Mouse (Mus musculus) stomach, embryonic 14.5 days (tissue): ENCODE measurements around the gene Pdgfd. TPM values are rescaled to one million over a fixed set of nuclear protein-coding genes. Genes with fewer than 3 reads are reported as not detected.

ENCODE experiments used
- ATAC-seq: fragments of 200-750 bp; cut with Nextera tagmentation; 2 replicates; pipeline ENCODE4 v1.8.0; 2017; ENCODE audit warnings: low read depth, moderate TSS enrichment; ENCODE audit not compliant: insufficient number of reproducible peaks, insufficient read depth, low FRiP score
- H3K27ac ChIP-seq: fragments of 300-500 bp; sonication (generic); 2 replicates; pipeline ENCODE4 v1.5.1; 2014; ENCODE audit warnings: mild to moderate bottlenecking, low read length, moderate library complexity, mixed read lengths
- H3K27me3 ChIP-seq: fragments of 300-500 bp; sonication (generic); 2 replicates; pipeline ENCODE4 v1.6.1; 2014; ENCODE audit warnings: low read length, control low read depth, mixed read lengths; ENCODE audit not compliant: control insufficient read depth, insufficient read depth
- H3K36me3 ChIP-seq: fragments of 300-500 bp; sonication (generic); 2 replicates; pipeline ENCODE4 v1.6.1; 2014; ENCODE audit warnings: mild to moderate bottlenecking, control low read depth, low read length, moderate library complexity, mixed read lengths; ENCODE audit not compliant: control insufficient read depth, insufficient read depth
- H3K4me1 ChIP-seq: fragments of 300-500 bp; sonication (generic); 2 replicates; pipeline ENCODE4 v1.6.1; 2014; ENCODE audit warnings: low read length, control low read depth, mixed read lengths; ENCODE audit not compliant: control insufficient read depth, insufficient read depth
- H3K4me2 ChIP-seq: fragments of 300-500 bp; sonication (generic); replicated peaks from 2 replicates; pipeline ENCODE4 v1.6.1; 2014; ENCODE audit warnings: low read depth, low read length, control low read depth
- H3K4me3 ChIP-seq: fragments of 300-500 bp; sonication (generic); 2 replicates; pipeline ENCODE4 v1.5.1; 2014; ENCODE audit warnings: low read depth, low read length, control low read depth
- H3K9ac ChIP-seq: fragments of 300-500 bp; sonication (generic); replicated peaks from 2 replicates; pipeline ENCODE4 v1.6.1; 2014; ENCODE audit warnings: low read depth, mild to moderate bottlenecking, control low read depth, low read length, moderate library complexity, mixed read lengths
- H3K9me3 ChIP-seq: fragments of 300-500 bp; sonication (generic); 2 replicates; pipeline ENCODE4 v1.6.1; 2016; ENCODE audit warnings: low read depth, low read length, control low read depth; ENCODE audit not compliant: control insufficient read depth
- WGBS: fragments of 180-500 bp; shearing (Covaris S2); extraction: QIAGEN DNeasy Blood & Tissue Kit; methylation state at CpG from one replicate; pipeline ENCODE4 v1.1.7; 2014; 5-methylcytosine and 5-hydroxymethylcytosine counted together
- polyA plus RNA-seq: library from polyadenylated mRNA; unstranded; fragments of >200 nt; fragmentation: Nextera tagmentation; extraction: Ambion mirVana; gene quantifications from 2 replicates; pipeline ENCODE4 v1.2.1, GENCODE M21; 2014

Pdgfd gene
- polyA plus RNA-seq, 1 experiment from 2014 or later, result 12.2 TPM

DNA sequence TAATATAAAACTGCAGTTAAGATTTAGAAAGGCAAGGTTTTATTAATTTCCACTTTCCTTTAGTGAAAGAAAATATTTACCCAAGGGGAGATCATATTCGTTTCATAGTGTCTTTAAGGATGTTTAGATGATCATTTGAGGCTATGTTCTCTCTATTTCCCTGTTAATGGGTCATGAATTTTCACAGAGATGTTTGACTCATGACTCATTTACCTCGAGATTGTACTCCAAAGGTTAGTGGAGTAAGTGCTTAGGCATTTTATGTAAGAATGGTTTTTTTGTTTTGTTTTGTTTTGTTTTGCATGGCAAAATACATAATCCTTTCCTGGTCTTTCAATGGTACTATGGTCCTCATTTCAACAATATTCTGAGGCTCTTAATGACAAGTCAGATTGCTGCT, 167.9 kb downstream of the Pdgfd start:
- 30% methylated on average over 2 of the region's 2 CpGs for WGBS
- no peak overlapping the region for H3K4me2 ChIP-seq

GRCm38 (mm10) chr9:6337891-6338290, 169.5 kb downstream of the Pdgfd start:
- H3K9me3 ChIP-seq, result no peaks in the 10 kb centered on the region
- WGBS, result 88% methylated on average over 2 of the region's 2 CpGs
- H3K36me3 ChIP-seq, result no peaks in the 10 kb centered on the region
- H3K27me3 ChIP-seq, result no peaks in the 10 kb centered on the region
- no peak overlapping the region for H3K27ac ChIP-seq
- no peak for ATAC-seq
- no peak overlapping the region for H3K4me3 ChIP-seq
- H3K4me1 ChIP-seq, result no peaks in the 10 kb centered on the region
- H3K9ac ChIP-seq, result no peak overlapping the region
- H3K4me2 ChIP-seq, result no peak overlapping the region

More for the DNA sequence above, 167.9 kb downstream of the Pdgfd start:
- no peak overlapping the region for H3K27ac ChIP-seq
- ATAC-seq, result no peak
- no peaks in the 10 kb centered on the region for H3K36me3 ChIP-seq
- no peak overlapping the region for H3K4me3 ChIP-seq
- H3K9ac ChIP-seq, result no peak overlapping the region
- H3K9me3 ChIP-seq, result no peaks in the 10 kb centered on the region
- no peaks in the 10 kb centered on the region for H3K4me1 ChIP-seq
- no peaks in the 10 kb centered on the region for H3K27me3 ChIP-seq

DNA sequence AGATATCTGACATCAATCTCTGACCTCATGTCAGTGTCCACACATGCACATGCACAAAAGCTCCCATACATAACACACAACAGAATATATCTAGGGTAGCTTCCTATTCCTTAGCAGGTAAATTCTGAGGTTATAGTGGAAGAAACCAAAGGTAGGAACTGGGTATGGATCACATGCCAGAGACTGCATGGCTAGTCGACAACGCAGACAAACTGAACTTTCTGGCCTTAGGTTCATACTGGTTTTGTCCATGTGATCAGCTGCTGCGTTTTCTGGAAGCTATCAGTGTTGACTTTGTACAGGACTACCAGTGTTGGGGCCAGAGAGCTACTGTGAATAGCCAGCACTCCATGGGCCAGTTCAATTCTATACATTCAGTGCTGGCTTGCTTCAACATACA, 170.0 kb downstream of the Pdgfd start:
- Histone ChIP-seq H3K27ac (no peak overlapping the region), H3K9ac (no peak overlapping the region), H3K36me3 (no peaks in the 10 kb centered on the region), H3K27me3 (no peaks in the 10 kb centered on the region), H3K4me1 (no peaks in the 10 kb centered on the region), H3K4me2 (no peak overlapping the region), H3K4me3 (no peak overlapping the region), H3K9me3 (no peaks in the 10 kb centered on the region)
- no peak for ATAC-seq
- WGBS, result 82% methylated on average over 3 of the region's 3 CpGs

- Histone ChIP-seq H3K4me2 (no peak overlapping the region), H3K9ac (no peak overlapping the region), H3K27ac (no peak overlapping the region), H3K9me3 (no peaks in the 10 kb centered on the region), H3K4me3 (no peak overlapping the region), H3K36me3 (no peaks in the 10 kb centered on the region), H3K4me1 (0 out of 2 replicates have a peak, but pooled peaks cover 4% of the 10 kb centered on the region), H3K27me3 (no peaks in the 10 kb centered on the region)
- WGBS, result 78% methylated on average over 1 of the region's 1 CpGs
- ATAC-seq, result no peak
Observed at GRCm38 (mm10) chr9:6339394-6339793, 171.0 kb downstream of the Pdgfd start.

DNA sequence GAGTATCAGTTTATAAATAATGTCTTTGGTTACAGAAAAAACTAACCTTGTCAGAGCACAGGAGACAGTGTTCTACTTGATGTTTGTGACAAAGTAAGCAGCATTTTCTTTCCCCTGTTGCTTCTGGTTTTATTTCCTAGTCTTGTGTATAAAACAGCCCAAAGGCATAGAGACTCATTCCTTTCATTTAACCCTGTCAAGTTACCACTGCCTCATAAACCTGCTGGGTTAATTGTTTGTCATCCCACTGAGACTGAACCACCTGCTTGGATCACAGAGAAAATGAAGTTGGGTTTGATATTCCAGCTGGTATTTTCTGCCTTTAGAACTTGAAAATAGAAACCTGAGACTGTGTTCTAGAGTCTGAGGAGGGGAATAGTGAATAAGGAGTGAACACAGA, 172.4 kb downstream of the Pdgfd start:
- H3K4me2 ChIP-seq, result no peak overlapping the region
- H3K9me3 ChIP-seq, result no peaks in the 10 kb centered on the region
- H3K4me3 ChIP-seq, result no peak overlapping the region
- ATAC-seq, result no peak
- H3K36me3 ChIP-seq, result no peaks in the 10 kb centered on the region
- 0 out of 2 replicates have a peak, but pooled peaks cover 5% of the 10 kb centered on the region for H3K4me1 ChIP-seq
- H3K27me3 ChIP-seq, result no peaks in the 10 kb centered on the region
- no peak overlapping the region for H3K27ac ChIP-seq
- no peak overlapping the region for H3K9ac ChIP-seq

DNA sequence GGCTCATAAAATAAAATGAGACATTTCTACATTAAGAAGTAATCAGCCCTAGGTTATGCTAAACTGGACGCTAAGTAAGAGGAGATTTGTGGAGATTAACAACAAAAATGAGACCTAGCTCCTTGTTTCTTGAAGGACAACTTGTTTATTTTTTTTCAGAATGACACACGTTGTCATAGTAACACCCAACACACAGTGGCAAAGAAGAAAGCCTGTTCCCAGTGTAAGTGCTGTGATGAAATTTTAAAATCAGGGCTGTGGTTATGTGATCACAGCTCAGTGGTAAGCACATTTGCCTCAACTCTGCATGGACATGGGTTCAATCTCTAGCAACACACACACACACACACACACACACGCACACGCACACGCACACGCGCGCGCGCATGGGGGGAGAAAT, 174.5 kb downstream of the Pdgfd start:
- no peak for ATAC-seq
- no peak overlapping the region for H3K27ac ChIP-seq
- no peaks in the 10 kb centered on the region for H3K27me3 ChIP-seq

DNA sequence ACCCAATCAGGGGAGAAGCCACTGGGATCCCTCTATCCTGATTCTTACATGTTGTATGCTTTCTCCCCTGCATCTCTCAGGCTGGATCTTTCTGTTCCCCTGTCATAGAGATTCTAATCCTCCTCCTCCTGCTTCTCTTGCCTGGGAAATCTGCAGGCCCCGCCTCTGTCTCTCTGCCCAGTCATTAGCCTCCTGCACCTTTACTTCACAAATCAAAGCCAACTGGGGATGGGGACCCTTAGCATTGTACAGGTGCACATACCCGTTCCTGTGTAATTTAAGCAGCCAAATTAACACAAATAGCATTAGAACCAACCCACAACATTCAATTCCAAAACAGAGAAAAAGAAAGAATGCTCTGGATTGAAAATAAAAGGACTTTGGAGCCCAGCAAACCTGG, 176.1 kb downstream of the Pdgfd start:
- Histone ChIP-seq H3K36me3 (no peaks in the 10 kb centered on the region), H3K27ac (no peak overlapping the region), H3K4me1 (0 out of 2 replicates have a peak, but pooled peaks cover 5% of the 10 kb centered on the region), H3K27me3 (no peaks in the 10 kb centered on the region), H3K4me3 (no peak overlapping the region), H3K4me2 (no peak overlapping the region), H3K9ac (no peak overlapping the region), H3K9me3 (no peaks in the 10 kb centered on the region)
- 43% methylated on average over 2 of the region's 2 CpGs for WGBS
- no peak for ATAC-seq

More for the DNA sequence above, 174.5 kb downstream of the Pdgfd start:
- 88% methylated on average over 10 of the region's 10 CpGs for WGBS
- Histone ChIP-seq H3K4me3 (no peak overlapping the region), H3K4me1 (0 out of 2 replicates have a peak, but pooled peaks cover 5% of the 10 kb centered on the region), H3K9ac (no peak overlapping the region), H3K4me2 (no peak overlapping the region), H3K9me3 (no peaks in the 10 kb centered on the region), H3K36me3 (no peaks in the 10 kb centered on the region)

DNA sequence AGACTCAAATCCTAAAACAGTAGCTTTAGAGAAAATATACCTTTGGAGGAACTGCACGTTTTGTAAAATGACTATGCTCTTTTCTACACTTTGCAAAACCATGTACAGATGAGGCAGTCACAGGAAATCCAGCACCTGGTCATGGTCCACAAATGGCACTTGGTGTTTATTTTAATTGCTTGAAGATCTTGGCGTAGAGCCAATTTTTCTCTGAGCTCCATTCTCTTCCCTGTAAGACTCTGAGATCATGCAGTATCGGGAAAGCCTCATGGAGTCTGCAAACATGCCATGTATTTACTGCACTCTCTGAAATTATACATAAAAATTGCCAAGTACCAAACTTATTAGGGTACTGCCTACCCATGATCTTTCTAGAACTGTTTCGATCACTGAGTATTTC, 176.5 kb downstream of the Pdgfd start:
- no peaks in the 10 kb centered on the region for H3K9me3 ChIP-seq
- 0 out of 2 replicates have a peak, but pooled peaks cover 5% of the 10 kb centered on the region for H3K4me1 ChIP-seq
- no peak overlapping the region for H3K9ac ChIP-seq
- H3K27me3 ChIP-seq, result no peaks in the 10 kb centered on the region
- no peak overlapping the region for H3K27ac ChIP-seq
- no peaks in the 10 kb centered on the region for H3K36me3 ChIP-seq
- 34% methylated on average over 4 of the region's 4 CpGs for WGBS
- H3K4me3 ChIP-seq, result no peak overlapping the region
- H3K4me2 ChIP-seq, result no peak overlapping the region
- ATAC-seq, result peak; percentile 83

- 0 out of 2 replicates have a peak, but pooled peaks cover 5% of the 10 kb centered on the region for H3K4me1 ChIP-seq
- 43% methylated on average over 1 of the region's 1 CpGs for WGBS
- H3K9me3 ChIP-seq, result no peaks in the 10 kb centered on the region
- no peak for ATAC-seq
- no peak overlapping the region for H3K9ac ChIP-seq
- H3K27ac ChIP-seq, result no peak overlapping the region
- H3K4me3 ChIP-seq, result no peak overlapping the region
- no peaks in the 10 kb centered on the region for H3K36me3 ChIP-seq
- no peak overlapping the region for H3K4me2 ChIP-seq
- no peaks in the 10 kb centered on the region for H3K27me3 ChIP-seq
Observed at GRCm38 (mm10) chr9:6345366-6345765, 177.0 kb downstream of the Pdgfd start.
